Mouse (Mus musculus): ENCODE measurements around the gene Adamtsl3.

DNA sequence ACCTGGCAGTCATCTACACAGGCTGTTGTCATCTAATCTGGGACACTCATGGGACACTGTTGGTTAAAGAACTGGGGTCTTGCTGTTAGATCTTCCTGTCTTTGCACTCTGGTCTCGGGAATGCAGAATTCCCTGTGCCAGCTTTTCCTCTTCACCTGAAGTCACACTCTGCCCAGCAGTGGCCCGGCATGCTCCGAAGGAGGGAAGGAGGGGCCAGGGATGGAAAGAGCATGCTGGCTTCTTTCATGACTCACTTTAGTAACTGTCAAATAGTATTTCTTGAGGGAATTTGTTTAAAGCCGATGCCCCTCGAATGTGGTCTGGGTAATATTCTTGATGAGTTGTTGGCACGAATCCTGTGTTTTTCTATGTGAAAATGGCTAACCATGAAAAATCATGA, 81.2 kb downstream of the Adamtsl3 start:
- TF ChIP-seq CTCF (IDR thresholded peaks at IDR 0.05; ENCODE audit: control insufficient read depth, insufficient read depth, low read length) (no peak), POLR2A (IDR thresholded peaks at IDR 0.05; ENCODE audit: borderline replicate concordance, control insufficient read depth, low read depth, low read length) (no peak)

Measured in bone marrow, adult 2 months (tissue).